Mouse (Mus musculus): ENCODE results near the gene Gm8439. TPM values are rescaled to one million over a fixed set of nuclear protein-coding genes. Genes with fewer than 3 reads are reported as not detected.

The Gm8439 gene
- polyA plus RNA-seq, 1 experiment = not detected

- Histone ChIP-seq H3K27me3 (ENCODE audit: control insufficient read depth, insufficient read depth, low read length, poor library complexity, severe bottlenecking) (peaks cover 6% of the 10 kb centered on the region), H3K4me1 (ENCODE audit: control insufficient read depth, insufficient read depth, low read length) (no peaks in the 10 kb centered on the region), H3K36me3 (ENCODE audit: control insufficient read depth, insufficient read depth, low read length, poor library complexity, severe bottlenecking) (no peaks in the 10 kb centered on the region), H3K9me3 (replicated peaks; ENCODE audit: control insufficient read depth, insufficient read depth, low read length, poor library complexity, severe bottlenecking) (no peaks in the 10 kb centered on the region), H3K4me3 (ENCODE audit: low read depth, low read length) (peak overlapping the region; percentile 75; the same call in 1 of the 2 replicates), H3K9ac (ENCODE audit: low read depth, poor library complexity, severe bottlenecking) (0 out of 2 replicates have a peak overlapping the region, but pooled peaks have one; percentile 34), H3K27ac (ENCODE audit: insufficient read depth, low read length) (no peak overlapping the region)
- TF ChIP-seq EP300 (IDR thresholded peaks at IDR 0.05; ENCODE audit: insufficient read depth, low read depth, low read length) = no peak
- no peak for TF ChIP-seq CTCF (IDR thresholded peaks at IDR 0.05; ENCODE audit: low read depth, low read length)
- TF ChIP-seq POLR2A (IDR thresholded peaks at IDR 0.05; ENCODE audit: insufficient read depth, low read length) = no peak
These were observed 61.7 kb downstream of the Gm8439 start for GRCm38 (mm10) chr4:120650208-120650592.

- Histone ChIP-seq H3K4me1 (ENCODE audit: control insufficient read depth, insufficient read depth, low read length) (no peaks in the 10 kb centered on the region), H3K27ac (ENCODE audit: insufficient read depth, low read length) (no peak overlapping the region), H3K9me3 (replicated peaks; ENCODE audit: control insufficient read depth, insufficient read depth, low read length, poor library complexity, severe bottlenecking) (no peaks in the 10 kb centered on the region), H3K36me3 (ENCODE audit: control insufficient read depth, insufficient read depth, low read length, poor library complexity, severe bottlenecking) (no peaks in the 10 kb centered on the region), H3K27me3 (ENCODE audit: control insufficient read depth, insufficient read depth, low read length, poor library complexity, severe bottlenecking) (no peaks in the 10 kb centered on the region), H3K9ac (ENCODE audit: low read depth, poor library complexity, severe bottlenecking) (no peak overlapping the region), H3K4me3 (ENCODE audit: low read depth, low read length) (no peak overlapping the region)
- TF ChIP-seq CTCF (IDR thresholded peaks at IDR 0.05; ENCODE audit: low read depth, low read length) (no peak), EP300 (IDR thresholded peaks at IDR 0.05; ENCODE audit: insufficient read depth, low read depth, low read length) (no peak), POLR2A (IDR thresholded peaks at IDR 0.05; ENCODE audit: insufficient read depth, low read length) (no peak)
These were observed 67.4 kb downstream of the Gm8439 start for GRCm38 (mm10) chr4:120655898-120656297.

Other genes with a start within 250 kb of the Gm8439 start
- 40.3 and 42.5 TPM in 2 replicates for gene Scmh1, start 183.5 kb upstream of the Gm8439 start, polyA plus RNA-seq (2011; ENCODE audit: insufficient read depth, insufficient read length, low read depth, missing spikeins)
- gene Slfnl1, start 56.5 kb upstream of the Gm8439 start, polyA plus RNA-seq (2011; ENCODE audit: insufficient read depth, insufficient read length, low read depth, missing spikeins) = not detected in 2 replicates
- 130 TPM in 2 replicates for gene Ctps, start 18.5 kb upstream of the Gm8439 start, polyA plus RNA-seq (2011; ENCODE audit: insufficient read depth, insufficient read length, low read depth, missing spikeins)
- 3.2 and 3.9 TPM in 2 replicates for gene Cited4, start 77.8 kb downstream of the Gm8439 start, polyA plus RNA-seq (2011; ENCODE audit: insufficient read depth, insufficient read length, low read depth, missing spikeins)
- gene Kcnq4, start 159.9 kb downstream of the Gm8439 start, polyA plus RNA-seq (2011; ENCODE audit: insufficient read depth, insufficient read length, low read depth, missing spikeins) = 2.5 and 3.2 TPM in 2 replicates
- 40.1 and 46.2 TPM in 2 replicates for gene Nfyc, start 242.8 kb downstream of the Gm8439 start, polyA plus RNA-seq (2011; ENCODE audit: insufficient read depth, insufficient read length, low read depth, missing spikeins)